Mouse (Mus musculus): Measurements from ENCODE around the gene Bbox1.

DNA sequence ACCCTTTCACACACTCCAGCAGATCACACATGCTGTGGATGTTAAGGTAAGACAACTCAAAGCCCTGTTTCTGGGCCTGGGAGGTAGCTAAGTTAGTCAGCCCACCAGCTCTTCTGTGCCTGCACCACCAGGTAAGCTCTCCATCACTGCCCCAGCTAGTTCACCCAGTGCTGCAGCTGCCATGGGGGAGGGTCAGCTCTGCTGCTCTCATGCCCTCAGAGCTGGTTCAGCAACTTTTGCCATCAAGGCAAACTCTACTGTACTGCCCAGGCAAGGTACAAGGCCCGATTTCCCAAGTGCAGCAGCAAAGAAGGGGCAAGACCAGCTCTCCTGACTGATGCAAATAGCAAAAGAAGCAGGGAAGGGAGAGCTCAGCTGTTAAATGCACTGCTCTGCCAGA is 93.9 kb downstream of the Bbox1 start:
- TF ChIP-seq POLR2A (IDR thresholded peaks at IDR 0.05; ENCODE audit: insufficient read depth, low read depth, low read length), result no peak
- no peak for TF ChIP-seq CTCF (IDR thresholded peaks at IDR 0.05; ENCODE audit: insufficient read depth, low read depth, low read length)

All from olfactory bulb, adult 2 months (tissue).